Mouse (Mus musculus) hindbrain, embryonic 11.5 days (tissue): ENCODE results near the gene Rab24. TPM values are rescaled to one million over a fixed set of nuclear protein-coding genes. Genes with fewer than 3 reads are reported as not detected.
A peak's percentile ranks its signal among the peaks of the same experiment; 100 is the strongest.

Experiments
- ATAC-seq: fragments of 200-750 bp; cut with Nextera tagmentation; 2 replicates; pipeline ENCODE4 v1.8.0; 2017; ENCODE audit warnings: mild to moderate bottlenecking, moderate TSS enrichment, moderate library complexity; ENCODE audit not compliant: low FRiP score
- DNase-seq: peaks from one replicate; pipeline ENCODE4 v3.0.0-alpha.2; 2015; ENCODE audit warnings: low spot score
- H3K27ac ChIP-seq: fragments of 300-500 bp; sonication (generic); 2 replicates; pipeline ENCODE4 v1.5.1; 2014; ENCODE audit warnings: mild to moderate bottlenecking, low read depth, low read length
- H3K27me3 ChIP-seq: fragments of 300-500 bp; sonication (generic); 2 replicates; pipeline ENCODE4 v1.6.1; 2014; ENCODE audit warnings: mild to moderate bottlenecking, low read length, moderate library complexity, mixed read lengths; ENCODE audit not compliant: control insufficient read depth, insufficient read depth
- H3K36me3 ChIP-seq: fragments of 300-500 bp; sonication (generic); 2 replicates; pipeline ENCODE4 v1.6.1; 2014; ENCODE audit warnings: mild to moderate bottlenecking, low read length, moderate library complexity, mixed read lengths; ENCODE audit not compliant: control insufficient read depth, insufficient read depth
- H3K4me1 ChIP-seq: fragments of 300-500 bp; sonication (generic); replicated peaks from 2 replicates; pipeline ENCODE4 v1.6.1; 2014; ENCODE audit warnings: low read length, mixed read lengths; ENCODE audit not compliant: control insufficient read depth, insufficient read depth
- H3K4me2 ChIP-seq: fragments of 300-500 bp; sonication (generic); replicated peaks from 2 replicates; pipeline ENCODE4 v1.6.1; 2014; ENCODE audit warnings: mild to moderate bottlenecking, low read depth, low read length
- H3K4me3 ChIP-seq: fragments of 300-500 bp; sonication (generic); 2 replicates; pipeline ENCODE4 v1.5.1; 2014; ENCODE audit warnings: low read depth, low read length
- H3K9ac ChIP-seq: fragments of 300-500 bp; sonication (generic); 2 replicates; pipeline ENCODE4 v1.6.1; 2014; ENCODE audit warnings: low read depth, low read length
- H3K9me3 ChIP-seq: fragments of 300-500 bp; sonication (generic); 2 replicates; pipeline ENCODE4 v1.6.1; 2016; ENCODE audit warnings: low read length; ENCODE audit not compliant: control insufficient read depth
- WGBS: fragments of 180-500 bp; shearing (Covaris S2); extraction: QIAGEN DNeasy Blood & Tissue Kit; methylation state at CpG from one replicate; pipeline ENCODE4 v1.1.7; 2014; 5-methylcytosine and 5-hydroxymethylcytosine counted together
- polyA plus RNA-seq: library from polyadenylated mRNA; unstranded; fragments of >200 nt; fragmentation: Nextera tagmentation; extraction: Ambion mirVana; gene quantifications from 2 replicates; pipeline ENCODE4 v1.2.1, GENCODE M21; 2014

The Rab24 gene
- polyA plus RNA-seq, 1 experiment from 2014 or later: 90.9 TPM

DNA sequence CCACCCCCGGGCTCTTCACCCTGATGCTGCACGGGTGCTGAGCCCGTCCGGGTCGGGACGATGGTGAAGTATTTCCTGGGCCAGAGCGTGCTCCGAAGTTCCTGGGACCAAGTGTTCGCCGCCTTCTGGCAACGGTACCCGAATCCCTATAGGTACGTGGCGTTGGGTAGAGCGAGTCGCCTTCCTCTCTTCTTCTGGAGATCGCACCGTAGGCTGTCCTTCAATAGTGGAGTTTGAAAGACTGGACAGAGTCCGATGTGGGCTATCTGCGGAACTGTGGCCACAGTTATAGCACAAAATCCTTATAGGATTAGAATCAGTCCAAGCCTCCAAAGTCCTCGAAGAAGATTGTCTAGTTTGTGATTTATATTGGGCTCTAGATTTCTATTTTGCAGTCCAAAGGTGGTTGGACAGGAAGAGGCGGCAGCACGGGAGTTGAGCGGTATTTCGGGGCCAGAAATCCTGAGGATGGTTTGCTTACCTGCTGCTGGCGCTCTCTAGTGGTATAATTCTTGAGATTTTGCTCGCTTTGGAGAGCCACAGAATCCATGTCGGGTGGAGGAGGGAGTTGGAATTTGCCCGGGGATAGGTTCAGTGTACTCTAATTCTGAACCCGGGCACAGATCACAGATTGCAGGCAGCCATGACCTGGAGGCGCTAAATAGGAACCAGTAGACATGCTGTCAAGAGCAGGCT lies 532 bp upstream of the Rab24 start:
- DNase-seq (peak; percentile 61), ATAC-seq (no peak)
- Histone ChIP-seq H3K9ac (peak overlapping the region; percentile 91), H3K4me3 (peak overlapping the region; percentile 72), H3K9me3 (no peaks in the 10 kb centered on the region), H3K4me2 (peak overlapping the region; percentile 93), H3K27me3 (no peaks in the 10 kb centered on the region), H3K4me1 (peaks cover 5% of the 10 kb centered on the region; the same call in 1 of the 2 replicates), H3K36me3 (peaks cover 8% of the 10 kb centered on the region), H3K27ac (no peak overlapping the region)
- 2% methylated on average over 31 of the region's 31 CpGs for WGBS

DNA sequence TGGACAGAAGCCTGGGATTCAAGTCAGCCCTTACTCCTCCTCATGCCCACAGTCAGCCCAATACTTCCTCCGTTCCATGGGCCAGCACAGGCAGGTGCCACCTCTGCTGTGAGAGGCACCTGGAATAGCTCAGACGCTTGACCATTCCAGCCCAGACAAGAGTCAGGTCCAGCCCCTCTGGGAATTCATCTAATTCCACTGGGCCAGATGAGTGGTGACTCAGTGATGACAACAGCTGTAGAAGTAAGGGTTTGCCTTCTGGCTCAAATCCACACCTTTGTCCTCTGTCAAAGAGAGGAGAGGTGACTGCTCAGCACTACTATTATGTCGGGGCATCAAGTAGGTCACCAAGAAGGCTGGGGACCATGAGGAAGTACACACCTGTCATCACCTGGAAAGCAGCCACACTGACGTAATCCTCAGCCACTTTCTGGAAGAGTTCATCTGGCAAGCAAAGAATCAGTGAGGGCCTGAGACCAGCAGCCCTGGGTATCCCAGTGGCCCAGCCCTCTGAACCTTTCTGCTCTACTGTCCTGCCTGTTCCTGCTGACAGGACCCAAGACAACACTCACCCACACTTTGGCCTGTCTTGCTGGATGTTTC lies 1.7 kb downstream of the Rab24 start, which contains the start of gene Prelid1:
Gene Prelid1, plus strand, starts transcription at position 570 of the 603 bp plus-strand sequence.
- DNase-seq (no peak), ATAC-seq (no peak)
- Histone ChIP-seq H3K4me3 (peak within 1 kb of the TSS; percentile 72), H3K27me3 (no peaks in the 10 kb centered on the region), H3K27ac (no peak within 1 kb of the TSS), H3K4me1 (peaks cover 5% of the 10 kb centered on the region; the same call in 1 of the 2 replicates), H3K4me2 (peak within 1 kb of the TSS; percentile 93), H3K36me3 (no peaks in the 10 kb centered on the region), H3K9ac (peak within 1 kb of the TSS; percentile 91), H3K9me3 (no peaks in the 10 kb centered on the region)
- WGBS: 91% methylated on average over 4 of the region's 4 CpGs

DNA sequence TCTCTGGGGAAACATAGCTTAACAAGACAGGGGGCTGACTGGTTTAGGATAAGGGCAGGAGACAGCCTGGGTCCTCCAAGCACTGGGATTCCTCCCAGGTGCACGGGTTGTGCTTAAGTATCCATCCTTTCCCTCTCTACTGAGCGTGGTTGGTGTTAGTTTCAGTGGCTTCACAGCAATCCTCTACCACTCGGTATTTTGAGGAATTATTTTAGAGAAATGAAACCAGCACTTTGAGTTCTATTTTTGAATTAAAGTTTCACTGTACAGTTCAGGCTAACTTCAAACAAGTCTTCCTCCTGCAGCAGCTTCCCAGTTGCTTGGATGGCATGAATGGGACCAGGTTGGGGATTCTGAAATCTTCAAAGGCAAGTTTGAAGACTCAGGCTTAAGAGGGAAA lies 3.4 kb downstream of the Rab24 start:
- WGBS: 83% methylated on average over 3 of the region's 3 CpGs
- ATAC-seq (no peak), DNase-seq (no peak)
- Histone ChIP-seq H3K4me1 (peaks cover 4% of the 10 kb centered on the region; the same call in 1 of the 2 replicates), H3K27ac (no peak overlapping the region), H3K9ac (no peak overlapping the region), H3K36me3 (0 out of 2 replicates have a peak, but pooled peaks cover 5% of the 10 kb centered on the region), H3K4me2 (no peak overlapping the region), H3K27me3 (no peaks in the 10 kb centered on the region), H3K9me3 (no peaks in the 10 kb centered on the region), H3K4me3 (no peak overlapping the region)

DNA sequence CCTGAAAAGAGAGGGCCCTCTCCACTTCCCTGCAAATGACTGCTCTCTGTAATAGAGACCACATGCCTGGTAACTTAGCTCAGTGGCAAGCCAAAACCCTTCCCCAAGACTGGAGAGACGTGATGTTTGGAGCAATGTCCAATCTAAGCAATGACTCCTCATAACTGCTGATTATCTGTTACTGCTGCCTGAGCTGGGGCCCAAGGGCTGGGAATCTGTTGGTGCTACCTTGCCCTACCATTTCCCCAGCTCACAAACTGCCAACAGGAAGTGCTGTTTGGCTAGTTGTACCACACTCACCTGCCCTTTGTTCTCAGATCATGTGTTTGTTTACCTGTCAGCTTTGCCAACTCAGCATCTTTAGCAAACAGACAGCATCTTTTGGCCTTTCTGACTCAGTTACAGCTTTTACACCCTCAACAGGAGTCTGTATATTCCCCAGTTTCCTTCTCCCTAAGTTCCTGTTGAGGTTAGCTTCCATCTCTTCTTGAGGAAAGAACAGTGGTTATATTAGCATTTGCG lies 6.8 kb downstream of the Rab24 start:
- Histone ChIP-seq H3K9me3 (no peaks in the 10 kb centered on the region), H3K27ac (no peak overlapping the region), H3K36me3 (peaks cover 15% of the 10 kb centered on the region; the same call in 1 of the 2 replicates), H3K9ac (no peak overlapping the region), H3K27me3 (no peaks in the 10 kb centered on the region), H3K4me1 (no peaks in the 10 kb centered on the region), H3K4me3 (no peak overlapping the region), H3K4me2 (no peak overlapping the region)
- 90% methylated on average over 2 of the region's 2 CpGs for WGBS
- no peak for DNase-seq
- no peak for ATAC-seq

DNA sequence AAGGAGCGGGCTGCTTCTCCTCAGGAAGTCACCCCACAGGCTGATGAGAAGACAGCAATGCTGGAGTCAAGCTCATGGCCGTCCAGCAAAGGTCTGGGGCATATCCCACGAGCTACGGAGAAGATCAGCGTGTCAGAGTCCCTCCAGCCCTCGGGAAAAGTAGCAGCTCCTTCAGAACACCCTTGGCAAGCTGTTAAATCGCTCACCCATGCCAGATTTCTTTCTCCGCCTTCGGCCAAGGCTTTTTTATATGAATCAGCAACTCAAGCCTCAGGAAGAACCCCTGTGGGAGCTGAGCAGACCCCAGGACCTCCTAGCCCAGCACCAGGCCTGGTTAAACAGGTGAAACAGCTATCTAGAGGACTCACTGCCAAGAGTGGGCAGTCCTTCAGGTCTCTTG lies 8.7 kb downstream of the Rab24 start:
- peaks cover 15% of the 10 kb centered on the region; the same call in 1 of the 2 replicates for H3K36me3 ChIP-seq
- no peaks in the 10 kb centered on the region for H3K27me3 ChIP-seq
- DNase-seq: no peak
- H3K4me3 ChIP-seq: no peak overlapping the region
- no peaks in the 10 kb centered on the region for H3K9me3 ChIP-seq
- no peak overlapping the region for H3K9ac ChIP-seq
- H3K4me1 ChIP-seq: no peaks in the 10 kb centered on the region
- ATAC-seq: no peak
- no peak overlapping the region for H3K4me2 ChIP-seq
- no peak overlapping the region for H3K27ac ChIP-seq
- 95% methylated on average over 9 of the region's 9 CpGs for WGBS

DNA sequence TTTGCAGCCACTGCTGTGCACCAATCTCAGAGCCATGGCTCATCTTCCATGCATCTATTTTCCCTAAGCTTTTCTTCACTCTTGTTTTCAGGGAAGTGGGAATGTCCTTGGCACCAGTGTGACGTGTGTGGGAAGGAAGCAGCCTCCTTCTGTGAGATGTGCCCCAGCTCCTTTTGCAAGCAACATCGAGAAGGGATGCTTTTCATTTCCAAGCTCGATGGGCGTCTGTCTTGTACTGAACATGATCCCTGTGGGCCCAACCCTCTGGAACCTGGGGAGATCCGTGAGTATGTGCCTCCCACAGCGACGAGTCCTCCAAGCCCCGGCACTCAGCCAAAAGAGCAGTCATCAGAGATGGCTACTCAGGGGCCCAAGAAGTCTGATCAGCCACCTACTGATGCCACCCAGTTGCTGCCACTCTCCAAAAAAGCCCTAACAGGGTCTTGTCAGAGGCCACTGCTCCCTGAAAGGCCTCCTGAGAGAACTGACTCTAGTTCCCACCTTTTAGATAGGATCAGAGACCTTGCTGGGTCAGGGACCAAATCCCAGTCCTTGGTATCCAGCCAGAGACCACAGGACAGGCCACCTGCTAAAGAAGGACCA lies 9.6 kb downstream of the Rab24 start:
- Histone ChIP-seq H3K9me3 (no peaks in the 10 kb centered on the region), H3K36me3 (peaks cover 19% of the 10 kb centered on the region), H3K4me1 (no peaks in the 10 kb centered on the region), H3K4me2 (no peak overlapping the region), H3K27ac (no peak overlapping the region), H3K9ac (no peak overlapping the region), H3K4me3 (no peak overlapping the region), H3K27me3 (no peaks in the 10 kb centered on the region)
- ATAC-seq: no peak
- 93% methylated on average over 8 of the region's 8 CpGs for WGBS
- no peak for DNase-seq

DNA sequence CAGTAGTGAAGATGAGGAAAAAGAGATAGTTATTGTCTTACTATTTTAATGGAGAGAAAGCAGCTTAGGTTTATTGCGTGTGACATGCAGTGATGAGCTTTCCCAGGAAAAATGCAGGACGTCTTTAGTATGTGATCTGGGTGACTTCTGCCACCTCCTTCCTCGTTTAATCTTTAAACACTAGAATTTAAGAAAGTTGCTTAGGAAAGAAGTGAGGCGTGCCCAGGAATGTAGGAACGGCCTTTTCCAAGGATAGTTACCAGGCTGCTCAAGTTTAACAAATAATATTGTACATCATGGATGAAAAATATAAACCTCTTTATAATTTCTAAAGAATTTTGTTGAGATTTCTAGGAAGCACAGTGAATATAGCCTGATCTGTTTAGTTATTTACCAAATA lies 20.8 kb downstream of the Rab24 start:
- DNase-seq (no peak), ATAC-seq (no peak)
- H3K27ac ChIP-seq: no peak overlapping the region
- H3K4me2 ChIP-seq: no peak overlapping the region
- H3K27me3 ChIP-seq: no peaks in the 10 kb centered on the region
- WGBS: 92% methylated on average over 5 of the region's 5 CpGs
- no peak overlapping the region for H3K4me3 ChIP-seq
- no peak overlapping the region for H3K9ac ChIP-seq
- H3K9me3 ChIP-seq: no peaks in the 10 kb centered on the region
- H3K36me3 ChIP-seq: peaks cover 12% of the 10 kb centered on the region
- no peaks in the 10 kb centered on the region for H3K4me1 ChIP-seq

DNA sequence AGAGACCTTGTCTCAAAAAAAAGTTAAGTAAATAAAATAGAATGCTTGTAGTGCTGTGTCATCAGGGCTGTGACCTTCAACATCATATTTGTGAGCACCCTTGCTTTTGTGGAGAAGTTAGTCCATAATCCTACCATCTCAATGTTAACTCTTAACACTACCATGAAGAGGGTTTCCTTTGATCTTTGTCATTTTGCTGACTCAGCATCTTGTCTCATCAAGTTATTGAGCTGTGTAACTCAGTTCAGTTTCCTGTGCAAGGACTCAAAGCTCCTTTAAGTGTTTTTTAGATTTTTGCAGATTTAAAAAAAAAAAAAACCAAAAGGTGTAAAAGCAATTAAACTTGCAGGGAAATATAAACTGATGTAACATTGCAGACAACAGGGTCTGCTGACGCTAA lies 25.0 kb downstream of the Rab24 start:
- Histone ChIP-seq H3K36me3 (peaks cover 3% of the 10 kb centered on the region; the same call in 1 of the 2 replicates), H3K27me3 (no peaks in the 10 kb centered on the region), H3K9ac (no peak overlapping the region), H3K4me1 (no peaks in the 10 kb centered on the region), H3K4me3 (no peak overlapping the region), H3K9me3 (no peaks in the 10 kb centered on the region), H3K4me2 (no peak overlapping the region), H3K27ac (no peak overlapping the region)
- 97% methylated on average over 1 of the region's 1 CpGs for WGBS
- no peak for DNase-seq
- ATAC-seq: no peak
